In genomic region chr7:64503641-64504040, GRCm38 (mm10) we compare ENCODE assay signal across 11 mouse cellular contexts. TPM values are rescaled to one million over a fixed set of nuclear protein-coding genes. Genes with fewer than 3 reads are reported as not detected.
DNase-seq lines count a peak whose midpoint lies in the region; ATAC-seq lines count a peak whose summit lies in the region.
"Had no signal": no experiment of that assay in that cellular context is flagged by ENCODE, and none has a peak within 500 bp of the region (broad histone marks: within the 10 kb centered on the region; RNA-seq: fewer than 3 reads in every experiment).

No protein-coding gene starts in this region.

- H3K27me3 ChIP-seq in midbrain, embryonic 11.5 days (ENCODE audit: control insufficient read depth, insufficient read depth, low read length) = peaks cover 7% of the 10 kb centered on the region

- no peak overlapping the region for H3K27ac ChIP-seq in midbrain, embryonic 11.5 days (ENCODE audit: low read depth, low read length)
- H3K27ac ChIP-seq: heart, embryonic 15.5 days; limb, embryonic 15.5 days had no signal

- peaks cover 14% of the 10 kb centered on the region for H3K4me1 ChIP-seq in midbrain, embryonic 11.5 days (ENCODE audit: control insufficient read depth, insufficient read depth, low read length)

- WGBS in midbrain, embryonic 11.5 days = 72% methylated on average over 6 of the region's 6 CpGs

- H3K9me3 ChIP-seq in midbrain, embryonic 11.5 days (ENCODE audit: control insufficient read depth, low read length) = no peaks in the 10 kb centered on the region
- H3K9me3 ChIP-seq: heart, embryonic 15.5 days; limb, embryonic 15.5 days had no signal

- no peak overlapping the region for H3K9ac ChIP-seq in midbrain, embryonic 11.5 days (ENCODE audit: low read length)
- H3K9ac ChIP-seq: heart, embryonic 15.5 days; limb, embryonic 15.5 days had no signal

- no peak overlapping the region for H3K4me3 ChIP-seq in midbrain, embryonic 11.5 days (ENCODE audit: low read depth, low read length)
- H3K4me3 ChIP-seq: heart, embryonic 15.5 days had no signal

- DNase-seq in cerebellum, adult 11 months = peak; percentile 18
- no peak for DNase-seq in cerebellum, adult 11-12 months
- peak; percentile 1 for DNase-seq in thymus, postnatal 14 days
- no peak for DNase-seq in thymus, postnatal 4 days
- peak; percentile 54 for DNase-seq in midbrain, embryonic 11.5 days (ENCODE audit: low spot score, missing footprints)
- DNase-seq in urinary bladder, postnatal 36 days (ENCODE audit: low spot score in 2 of 2) = no peak
- no peak for DNase-seq in embryo, embryonic 10 days (ENCODE audit: low spot score)
- no peak for DNase-seq in MN1 (ENCODE audit: low spot score)
- DNase-seq: kidney, postnatal 10 days had no signal

- ATAC-seq in midbrain, embryonic 11.5 days (ENCODE audit: low FRiP score) = no peak

- peak overlapping the region; percentile 85 for H3K4me2 ChIP-seq in midbrain, embryonic 11.5 days
- H3K4me2 ChIP-seq: heart, embryonic 15.5 days; limb, embryonic 15.5 days had no signal

- no peaks in the 10 kb centered on the region for H3K36me3 ChIP-seq in midbrain, embryonic 11.5 days (ENCODE audit: control insufficient read depth, insufficient read depth, low read length)
- H3K36me3 ChIP-seq: heart, embryonic 15.5 days; limb, embryonic 15.5 days had no signal

RNA-seq across cellular contexts. Expression of gene Apba2, which starts 2.1 kb away (rescaled TPM):
- 68.3 and 82.4 TPM in 2 replicates for polyA plus RNA-seq in midbrain, embryonic 11.5 days (2014; fragmentation: Nextera tagmentation; extraction: Ambion mirVana)

Comparison
In these comparisons a context has a peak if more than half of its experiments do, and no peak if none do; other contexts are left out.
1. DNase-seq: peak in cerebellum, adult 11 months (single experiment), thymus, postnatal 14 days (single experiment) and midbrain, embryonic 11.5 days (single experiment); none in cerebellum, adult 11-12 months (single experiment), thymus, postnatal 4 days (single experiment), urinary bladder, postnatal 36 days (0 of 2), embryo, embryonic 10 days (single experiment) and MN1 (single experiment).